Mouse (Mus musculus): ENCODE data around the gene Prkaa2. TPM values are rescaled to one million over a fixed set of nuclear protein-coding genes. Genes with fewer than 3 reads are reported as not detected.

The Prkaa2 gene
- 1.7 and 2.4 TPM in 2 replicates for polyA plus RNA-seq (2015; fragmentation: Nextera tagmentation; extraction: Ambion mirVana)

- peak within 1 kb of the TSS; percentile 63 for H3K9ac ChIP-seq
- H3K4me1 ChIP-seq, result peaks cover 10% of the 10 kb centered on the region
- under 1% methylated on average over 72 of the region's 80 CpGs for WGBS
- no peaks in the 10 kb centered on the region for H3K36me3 ChIP-seq
- peak within 1 kb of the TSS; percentile 98 for H3K4me2 ChIP-seq
- no peaks in the 10 kb centered on the region for H3K9me3 ChIP-seq
- peaks cover 21% of the 10 kb centered on the region for H3K27me3 ChIP-seq
- ATAC-seq (ENCODE audit: borderline replicate concordance, extremely low read depth, low FRiP score, low TSS enrichment), result peak; percentile 93
- 0 out of 2 replicates have a peak within 1 kb of the TSS, but pooled peaks have one; percentile 15 for H3K27ac ChIP-seq
- peak within 1 kb of the TSS; percentile 74 for H3K4me3 ChIP-seq
Measured at GRCm38 (mm10) chr4:105109199-105109989, at the start of gene Prkaa2. Prkaa2 (minus strand) TSS chr4:105109890.

DNA sequence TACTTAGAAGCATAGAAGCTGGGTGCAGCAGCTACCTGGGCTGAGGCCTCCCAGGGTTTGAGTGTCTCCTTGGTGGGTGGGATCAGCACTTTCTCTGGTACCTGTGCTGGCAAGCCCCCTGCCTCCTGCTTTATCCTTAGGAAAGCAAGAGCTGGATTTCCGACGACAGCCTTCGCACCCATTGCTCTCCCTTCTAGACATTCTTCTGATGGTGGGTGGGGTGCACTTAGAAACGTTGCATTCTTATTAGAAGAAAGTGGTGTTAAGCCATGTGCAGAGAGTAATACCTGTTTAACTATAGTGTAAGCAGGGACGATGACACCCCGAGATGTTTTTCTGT lies 49.8 kb upstream of the Prkaa2 start:
- ATAC-seq (ENCODE audit: borderline replicate concordance, extremely low read depth, low FRiP score, low TSS enrichment), result no peak
- 14% methylated on average over 6 of the region's 6 CpGs for WGBS

GRCm38 (mm10) chr4:105158651-105159530 lies 49.2 kb upstream of the Prkaa2 start:
- H3K9ac ChIP-seq, result peak overlapping the region; percentile 94
- 2% methylated on average over 18 of the region's 18 CpGs for WGBS
- H3K4me1 ChIP-seq, result peaks cover 19% of the 10 kb centered on the region
- H3K27ac ChIP-seq, result peak overlapping the region; percentile 94
- peak overlapping the region; percentile 87 for H3K4me3 ChIP-seq
- H3K9me3 ChIP-seq, result no peaks in the 10 kb centered on the region
- H3K36me3 ChIP-seq, result peaks cover 7% of the 10 kb centered on the region
- no peaks in the 10 kb centered on the region for H3K27me3 ChIP-seq
- ATAC-seq (ENCODE audit: borderline replicate concordance, extremely low read depth, low FRiP score, low TSS enrichment), result no peak
- peak overlapping the region; percentile 73 for H3K4me2 ChIP-seq

More for the DNA sequence above, 49.8 kb upstream of the Prkaa2 start:
- H3K27ac ChIP-seq, result no peak overlapping the region
- H3K36me3 ChIP-seq, result peaks cover 7% of the 10 kb centered on the region
- H3K4me3 ChIP-seq, result peak overlapping the region; percentile 87
- no peaks in the 10 kb centered on the region for H3K27me3 ChIP-seq
- peaks cover 21% of the 10 kb centered on the region for H3K4me1 ChIP-seq
- peak overlapping the region; percentile 73 for H3K4me2 ChIP-seq
- no peaks in the 10 kb centered on the region for H3K9me3 ChIP-seq
- H3K9ac ChIP-seq, result peak overlapping the region; percentile 94

GRCm38 (mm10) chr4:105158169-105158555 lies 48.5 kb upstream of the Prkaa2 start:
- H3K27ac ChIP-seq, result peak overlapping the region; percentile 94
- H3K36me3 ChIP-seq, result peaks cover 7% of the 10 kb centered on the region
- peak overlapping the region; percentile 94 for H3K9ac ChIP-seq
- H3K4me3 ChIP-seq, result peak overlapping the region; percentile 87
- ATAC-seq (ENCODE audit: borderline replicate concordance, extremely low read depth, low FRiP score, low TSS enrichment), result peak; percentile 33; the same call in 1 of the 2 replicates
- under 1% methylated on average over 26 of the region's 26 CpGs for WGBS
- H3K4me1 ChIP-seq, result peaks cover 17% of the 10 kb centered on the region
- H3K27me3 ChIP-seq, result no peaks in the 10 kb centered on the region
- peak overlapping the region; percentile 73 for H3K4me2 ChIP-seq
- no peaks in the 10 kb centered on the region for H3K9me3 ChIP-seq

- Histone ChIP-seq H3K4me3 (peak within 1 kb of the TSS; percentile 87), H3K27me3 (no peaks in the 10 kb centered on the region), H3K36me3 (peaks cover 7% of the 10 kb centered on the region), H3K9me3 (no peaks in the 10 kb centered on the region), H3K4me2 (peak within 1 kb of the TSS; percentile 73), H3K9ac (peak within 1 kb of the TSS; percentile 94), H3K27ac (peak within 1 kb of the TSS; percentile 94), H3K4me1 (peaks cover 17% of the 10 kb centered on the region)
- under 1% methylated on average over 77 of the region's 77 CpGs for WGBS
- peak; percentile 88 for ATAC-seq (ENCODE audit: borderline replicate concordance, extremely low read depth, low FRiP score, low TSS enrichment)
Measured at GRCm38 (mm10) chr4:105157276-105158168, 47.8 kb upstream of the Prkaa2 start, which contains the start of gene Plpp3. Plpp3 (plus strand) TSS chr4:105157347.

GRCm38 (mm10) chr4:105156955-105157275 lies 47.2 kb upstream of the Prkaa2 start:
- Histone ChIP-seq H3K9me3 (no peaks in the 10 kb centered on the region), H3K36me3 (peaks cover 5% of the 10 kb centered on the region), H3K4me1 (peaks cover 17% of the 10 kb centered on the region), H3K27me3 (no peaks in the 10 kb centered on the region), H3K9ac (no peak overlapping the region; the same call in 1 of the 2 replicates), H3K4me3 (peak overlapping the region; percentile 87), H3K27ac (peak overlapping the region; percentile 94), H3K4me2 (peak overlapping the region; percentile 73)
- under 1% methylated on average over 4 of the region's 4 CpGs for WGBS
- peak; percentile 9; the same call in 1 of the 2 replicates for ATAC-seq (ENCODE audit: borderline replicate concordance, extremely low read depth, low FRiP score, low TSS enrichment)

DNA sequence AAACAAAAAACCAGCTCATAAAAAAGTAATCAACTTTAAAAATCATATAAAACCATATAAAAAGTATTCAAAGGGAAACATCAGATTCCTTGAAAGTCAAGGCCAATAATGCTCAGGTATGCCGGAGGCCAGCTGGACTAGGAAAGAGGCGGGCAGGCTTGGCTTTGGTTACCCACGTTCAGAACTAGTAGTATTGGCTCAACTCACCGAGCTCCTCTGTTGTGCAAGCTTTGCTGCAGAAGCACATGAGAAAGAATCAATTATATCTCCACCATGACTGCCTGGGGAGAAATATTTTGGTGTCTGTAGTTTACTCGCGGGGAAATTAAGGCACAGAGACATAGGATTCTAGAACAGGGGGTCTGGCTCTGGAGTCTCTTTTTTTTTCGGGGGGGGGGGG lies 46.6 kb upstream of the Prkaa2 start:
- Histone ChIP-seq H3K36me3 (no peaks in the 10 kb centered on the region), H3K27ac (no peak overlapping the region), H3K9me3 (no peaks in the 10 kb centered on the region), H3K4me2 (no peak overlapping the region), H3K9ac (no peak overlapping the region), H3K4me3 (no peak overlapping the region), H3K4me1 (peaks cover 12% of the 10 kb centered on the region), H3K27me3 (no peaks in the 10 kb centered on the region)
- no peak for ATAC-seq (ENCODE audit: borderline replicate concordance, extremely low read depth, low FRiP score, low TSS enrichment)
- WGBS, result 67% methylated on average over 7 of the region's 7 CpGs

- WGBS, result 46% methylated on average over 3 of the region's 3 CpGs
- Histone ChIP-seq H3K4me1 (no peaks in the 10 kb centered on the region), H3K27ac (no peak overlapping the region), H3K4me2 (no peak overlapping the region), H3K4me3 (no peak overlapping the region), H3K9me3 (no peaks in the 10 kb centered on the region), H3K9ac (no peak overlapping the region), H3K27me3 (no peaks in the 10 kb centered on the region), H3K36me3 (no peaks in the 10 kb centered on the region)
- ATAC-seq (ENCODE audit: borderline replicate concordance, extremely low read depth, low FRiP score, low TSS enrichment), result no peak
Measured at GRCm38 (mm10) chr4:105153227-105153626, 43.5 kb upstream of the Prkaa2 start.

DNA sequence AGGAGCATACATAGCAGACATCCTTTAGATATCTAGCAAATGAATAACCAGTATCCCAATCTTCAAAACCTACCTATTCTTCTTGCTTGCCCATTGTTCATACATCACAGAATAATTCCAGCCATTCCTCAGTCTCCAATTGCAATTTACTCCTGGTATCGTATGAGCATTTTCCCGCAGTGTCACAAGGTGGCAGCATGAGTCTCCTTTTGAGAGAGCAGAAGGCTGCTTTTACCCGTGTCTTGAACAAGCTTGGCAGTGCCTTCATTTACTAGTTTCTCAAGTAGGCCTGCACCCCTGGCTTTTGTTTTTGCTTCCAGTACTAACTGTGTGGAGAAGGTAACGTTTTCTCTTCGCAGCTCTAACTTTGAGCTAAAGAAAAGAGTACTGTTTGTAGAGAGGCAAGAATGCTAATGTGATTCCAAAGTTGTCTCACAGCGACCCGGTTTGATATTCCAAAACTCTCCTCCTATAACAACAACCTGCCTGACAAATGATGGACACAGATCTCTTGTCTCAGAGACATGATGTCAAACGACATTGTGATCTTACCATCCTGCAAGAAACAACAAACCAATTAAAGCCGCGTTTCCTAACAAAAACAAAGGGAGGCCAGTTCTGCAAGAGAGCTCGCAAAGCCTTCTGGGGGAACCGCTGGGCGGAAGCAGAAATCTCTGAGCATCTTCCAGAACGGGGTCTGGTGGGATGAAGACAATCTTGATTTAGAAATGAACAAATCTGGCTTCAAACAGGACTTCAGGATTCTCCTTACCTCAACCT lies 42.4 kb upstream of the Prkaa2 start:
- no peak for ATAC-seq (ENCODE audit: borderline replicate concordance, extremely low read depth, low FRiP score, low TSS enrichment)
- Histone ChIP-seq H3K9ac (no peak overlapping the region), H3K27ac (no peak overlapping the region), H3K4me3 (no peak overlapping the region), H3K36me3 (no peaks in the 10 kb centered on the region), H3K4me2 (no peak overlapping the region), H3K4me1 (no peaks in the 10 kb centered on the region), H3K27me3 (no peaks in the 10 kb centered on the region), H3K9me3 (no peaks in the 10 kb centered on the region)
- 40% methylated on average over 14 of the region's 14 CpGs for WGBS

DNA sequence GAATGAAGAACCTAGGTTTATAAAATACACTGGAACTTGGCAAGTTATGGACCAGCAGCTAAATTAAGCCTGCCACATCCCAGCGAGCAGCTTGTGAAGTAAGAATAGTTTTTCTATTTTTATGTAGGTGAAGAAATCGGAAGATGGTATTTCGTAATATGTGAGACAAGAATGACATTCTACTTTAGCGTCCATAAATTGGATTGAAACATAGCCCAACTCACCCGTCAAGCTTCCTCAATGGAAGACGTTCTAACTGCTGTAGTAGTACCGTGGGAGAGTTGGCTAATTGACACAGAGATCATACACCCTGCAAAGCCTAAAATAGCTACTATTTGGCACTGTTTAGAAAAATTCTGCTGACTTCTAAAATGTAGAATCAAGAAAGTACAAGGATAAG lies 39.8 kb upstream of the Prkaa2 start:
- Histone ChIP-seq H3K27me3 (no peaks in the 10 kb centered on the region), H3K36me3 (no peaks in the 10 kb centered on the region), H3K4me1 (no peaks in the 10 kb centered on the region), H3K4me2 (no peak overlapping the region), H3K27ac (no peak overlapping the region), H3K9me3 (no peaks in the 10 kb centered on the region; the same call in 1 of the 2 replicates), H3K4me3 (no peak overlapping the region), H3K9ac (no peak overlapping the region)
- ATAC-seq (ENCODE audit: borderline replicate concordance, extremely low read depth, low FRiP score, low TSS enrichment), result no peak
- WGBS, result 75% methylated on average over 7 of the region's 7 CpGs
